Mouse (Mus musculus): ENCODE measurements around the gene Dnah14.
A peak's percentile ranks its signal among the peaks of the same experiment; 100 is the strongest.

Dnah14 gene

DNA sequence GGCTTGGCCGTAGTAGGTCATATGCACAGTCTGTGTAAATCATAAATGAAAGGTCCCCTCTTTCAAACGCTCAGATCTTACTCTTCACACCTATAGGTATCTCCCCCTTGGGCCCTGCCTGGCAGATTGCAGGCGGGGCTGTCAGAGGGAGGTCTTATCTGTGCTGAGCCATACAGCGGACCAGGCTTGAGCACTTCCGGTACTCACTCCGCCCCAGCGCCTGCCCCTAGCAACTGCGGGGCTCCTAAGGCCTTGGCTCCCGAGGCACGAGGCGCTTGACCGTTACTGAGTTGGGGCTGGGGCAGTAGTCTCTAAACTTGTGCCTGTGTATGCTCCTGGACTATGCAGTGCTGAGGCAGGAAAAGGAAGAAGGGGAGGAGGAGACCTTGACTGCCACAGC lies at the start of gene Dnah14:
Gene Dnah14 (plus strand): TSS at position 238 of the 400 bp plus-strand sequence.
- no peak for DNase-seq

DNA sequence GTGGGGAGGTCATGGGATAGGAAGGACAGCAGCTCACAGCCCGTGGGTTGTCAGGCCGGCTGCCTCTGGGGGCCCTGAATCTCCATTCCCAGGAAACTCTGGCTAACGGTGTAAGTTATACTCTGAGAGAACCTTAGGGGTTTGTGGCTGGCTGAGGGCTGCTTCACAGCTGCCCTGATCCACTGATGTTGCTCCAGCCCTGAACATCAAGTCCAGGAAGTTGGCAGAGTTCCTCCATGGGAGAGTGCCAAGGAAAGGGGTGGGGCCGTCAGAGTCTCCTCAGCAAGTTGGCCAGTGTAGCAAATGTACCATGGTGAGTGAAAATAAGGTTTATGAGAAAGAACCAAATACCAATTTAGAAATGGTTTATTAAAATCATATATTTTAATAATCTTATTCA lies 47.0 kb upstream of the Dnah14 start:
- peak in 1 of 2 experiments; percentile 14 for DNase-seq

DNA sequence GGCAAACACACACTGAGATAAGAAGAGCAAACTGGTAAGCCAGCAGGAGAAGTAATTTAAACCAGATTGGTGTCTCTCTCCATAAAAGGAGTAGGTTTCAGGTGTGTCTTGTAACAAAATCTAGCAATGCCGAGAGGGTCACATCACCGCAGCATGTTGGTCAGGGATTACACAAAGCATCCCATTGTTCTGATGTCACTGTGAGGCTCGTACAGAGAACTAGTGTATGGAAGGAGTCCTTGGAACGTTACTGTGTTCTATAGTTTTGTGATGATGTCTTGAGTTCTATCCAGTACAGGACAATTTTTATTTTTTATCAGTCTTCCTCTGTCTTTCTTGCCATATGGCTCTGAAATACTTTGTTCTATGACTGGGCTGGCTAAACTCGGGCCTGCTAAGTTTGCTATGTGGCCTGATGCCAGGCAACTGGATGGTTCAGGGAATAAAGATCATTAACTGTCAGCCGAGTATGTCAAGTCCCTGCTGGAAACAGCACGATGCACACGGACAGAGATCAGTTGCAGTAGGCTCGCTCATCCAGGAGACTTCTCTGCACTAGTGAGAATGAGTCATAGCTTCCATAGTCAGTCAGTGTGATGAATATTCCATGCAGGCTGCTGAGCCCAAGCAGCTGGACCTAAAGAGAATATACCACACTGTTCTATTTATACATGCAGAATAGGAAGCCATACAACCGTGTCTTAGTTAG lies 41.0 kb upstream of the Dnah14 start:
- no peak for DNase-seq

DNA sequence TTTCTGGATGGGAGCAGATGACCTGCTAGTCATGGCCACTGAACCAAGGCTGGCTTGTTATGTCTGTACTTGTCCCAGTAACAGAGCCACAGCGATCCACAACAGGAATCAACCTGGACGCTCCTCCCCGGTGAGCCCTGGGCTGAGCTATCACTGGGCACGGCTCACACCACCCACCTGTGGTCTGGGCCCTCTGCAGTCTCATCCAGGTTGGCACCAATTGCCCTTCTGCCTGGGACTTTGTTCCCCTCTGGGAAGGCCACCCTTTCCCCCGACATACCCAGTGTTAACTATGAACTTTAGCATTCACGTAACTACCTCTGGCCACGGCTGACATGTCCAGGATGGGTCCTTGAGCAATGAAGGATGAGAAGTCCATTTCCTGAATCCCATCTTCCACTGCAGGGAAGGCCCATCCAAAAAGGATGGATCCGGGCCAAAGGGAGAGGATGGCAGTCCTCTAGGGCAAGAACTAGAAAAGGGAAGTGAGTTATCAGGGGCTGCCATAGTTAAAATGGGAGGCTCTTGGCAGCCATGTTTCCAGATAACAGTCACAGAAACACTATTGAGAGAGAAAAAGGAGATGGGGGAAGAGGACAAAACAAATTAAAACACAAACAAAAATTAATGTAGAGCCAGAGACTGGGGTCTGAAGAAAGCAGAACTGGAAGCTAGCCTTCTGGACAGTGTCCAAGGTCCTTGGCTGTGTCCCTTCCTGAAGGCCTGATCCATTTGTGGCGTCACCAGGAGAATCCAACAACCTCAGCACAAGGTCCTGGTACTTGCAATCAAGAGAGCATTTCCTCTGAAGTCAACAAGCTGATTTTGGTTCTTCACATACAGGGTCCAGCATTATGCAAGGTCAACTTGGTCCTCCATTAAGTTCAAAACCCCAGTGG lies 38.5 kb upstream of the Dnah14 start:
- DNase-seq, result no peak

DNA sequence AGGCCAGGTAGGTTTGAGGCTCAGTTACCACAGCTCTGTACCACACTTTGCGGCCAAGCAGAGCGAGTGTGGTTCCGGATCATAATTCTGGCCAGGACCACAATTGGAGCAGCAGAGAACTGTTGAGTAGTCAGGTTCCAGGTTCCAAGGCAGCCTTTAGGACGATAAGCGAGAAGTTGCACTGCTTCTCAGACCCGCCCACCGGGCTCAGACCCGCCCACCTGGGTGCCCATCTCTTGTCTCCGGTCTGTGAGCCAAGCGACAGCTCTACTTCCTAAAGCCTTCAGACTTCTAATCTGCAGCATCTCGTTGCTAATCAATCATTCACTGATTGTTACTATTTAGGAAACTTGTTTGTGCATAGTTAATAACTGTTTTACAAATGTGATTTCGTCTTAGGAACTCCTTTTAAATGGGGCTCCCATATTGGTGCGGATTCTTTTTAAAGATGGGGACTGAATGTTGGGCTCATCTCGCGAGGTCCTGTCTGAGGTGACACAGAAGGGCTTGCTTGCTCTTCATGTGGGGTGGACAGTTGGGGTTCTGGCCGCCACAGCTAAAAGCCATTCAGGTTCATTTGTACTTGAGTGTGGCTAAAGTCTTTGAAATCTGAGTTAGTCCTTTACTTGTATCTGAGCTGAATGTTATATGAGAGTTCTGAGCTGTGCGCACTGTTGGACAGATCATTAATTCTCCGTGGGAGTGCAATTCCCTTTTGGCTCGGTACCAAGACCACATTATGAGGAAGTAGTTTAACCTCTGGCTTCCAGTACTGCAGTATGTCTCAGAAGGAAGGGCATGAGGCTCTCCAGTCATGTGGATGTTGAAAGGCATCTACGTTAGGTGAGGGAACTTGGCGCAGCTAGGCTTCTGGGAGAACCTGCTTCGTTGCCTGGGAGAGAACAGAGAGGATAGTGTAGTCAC lies 36.3 kb upstream of the Dnah14 start:
- no peak for DNase-seq

DNA sequence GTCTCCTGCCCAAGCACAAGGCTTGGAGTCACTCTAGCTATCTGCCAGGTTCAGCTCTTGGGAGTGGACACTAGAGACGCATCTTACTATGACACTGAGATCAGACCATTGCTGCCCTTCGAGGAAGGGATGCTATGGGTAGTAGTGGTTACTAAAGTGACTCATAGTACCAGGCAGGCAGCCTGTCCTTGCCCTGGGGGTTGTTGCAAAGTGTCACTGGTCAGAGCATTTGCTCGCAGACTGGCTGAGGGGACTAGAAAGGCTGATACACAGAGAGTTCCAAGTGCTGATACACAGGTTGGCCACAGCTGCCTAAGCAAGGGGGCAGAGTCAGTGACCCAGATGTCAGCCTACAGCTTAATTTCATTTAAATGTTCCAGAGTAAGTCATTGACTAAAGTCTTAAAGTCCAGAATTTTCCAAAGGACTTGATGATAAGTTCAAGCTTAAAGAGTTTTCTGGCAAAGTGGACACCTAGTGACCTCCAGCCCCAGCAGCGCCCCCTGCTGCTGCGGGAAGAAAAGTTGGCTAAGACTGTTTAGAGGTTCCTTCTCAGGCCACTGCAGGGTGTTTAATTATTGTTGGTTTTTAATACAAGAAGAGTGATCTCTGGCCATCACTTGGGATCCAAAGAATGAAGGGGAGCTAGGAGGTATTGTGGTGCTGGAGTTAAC lies 32.5 kb upstream of the Dnah14 start:
- DNase-seq, result no peak

DNA sequence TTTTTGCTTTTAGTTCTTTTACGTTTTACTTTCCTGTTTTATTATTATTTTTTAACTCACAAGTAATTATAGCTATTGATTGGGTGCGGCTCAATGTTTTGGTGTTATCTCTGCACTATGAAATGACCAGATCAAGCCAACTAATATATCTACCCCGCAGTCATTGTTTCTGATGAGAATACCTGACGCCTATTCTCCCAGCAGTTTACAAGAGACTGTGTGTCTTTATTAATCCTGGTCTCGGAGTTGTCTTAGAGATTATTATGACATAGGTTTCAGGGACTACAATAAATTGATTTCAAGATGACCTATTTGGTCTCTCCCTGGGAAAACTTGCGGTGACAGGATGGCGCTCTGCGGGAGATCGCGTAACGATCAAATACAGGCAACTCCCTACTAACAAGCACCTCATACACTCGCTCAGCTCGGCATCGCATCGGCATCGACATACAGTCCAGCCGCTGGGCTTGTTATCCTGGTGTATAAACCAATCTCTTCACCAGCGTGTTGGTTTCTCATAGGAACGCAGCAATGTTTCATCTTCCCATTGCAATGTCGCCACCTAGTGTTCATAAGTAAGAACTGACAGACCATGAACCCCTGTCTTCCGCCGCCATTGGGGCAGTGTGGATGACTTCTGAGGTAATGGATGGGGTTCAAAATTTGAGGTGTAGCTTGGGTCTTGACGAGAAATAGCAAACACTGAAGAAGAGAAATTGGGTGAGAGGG lies 31.2 kb upstream of the Dnah14 start:
- peak in 1 of 2 experiments; percentile 29 for DNase-seq

DNA sequence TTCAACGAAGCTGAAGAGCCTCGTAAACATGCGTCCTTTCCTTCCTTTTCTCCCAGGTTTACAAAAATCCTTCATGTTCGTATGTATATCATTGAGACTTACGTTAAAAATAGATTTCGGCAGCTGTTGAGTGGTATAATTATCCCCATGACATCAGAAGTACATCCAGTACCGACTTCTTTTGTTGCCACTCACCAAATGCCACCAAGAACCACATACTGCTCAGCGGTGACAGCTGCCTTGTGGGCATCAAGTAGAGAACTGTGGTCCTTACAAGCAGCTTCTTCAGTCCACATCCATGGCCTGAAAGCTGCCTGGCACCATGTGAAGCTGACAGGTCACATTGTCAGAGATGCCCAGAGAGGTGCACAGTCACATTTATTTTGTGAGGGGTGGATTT lies 26.4 kb upstream of the Dnah14 start:
- DNase-seq, result no peak

DNA sequence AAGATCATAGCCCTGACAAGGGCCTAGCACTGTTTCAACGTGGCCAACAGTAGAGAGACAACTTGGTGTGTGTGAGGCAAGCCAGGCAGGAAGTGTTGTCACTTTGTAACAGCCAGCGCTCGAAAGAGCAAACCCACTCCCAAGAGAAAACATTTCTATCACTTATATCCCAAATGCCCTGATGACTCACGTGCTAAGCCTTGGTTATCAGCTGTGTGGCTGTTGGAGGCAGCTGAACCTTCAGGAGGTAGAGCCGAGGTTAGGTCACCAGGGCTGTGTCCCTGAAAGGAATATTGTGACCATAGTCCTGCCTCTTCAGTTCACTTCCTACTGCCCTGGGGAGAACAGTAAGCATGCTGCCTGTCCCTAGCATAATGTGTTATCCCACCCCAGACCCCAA lies 25.5 kb upstream of the Dnah14 start:
- DNase-seq, result no peak

DNA sequence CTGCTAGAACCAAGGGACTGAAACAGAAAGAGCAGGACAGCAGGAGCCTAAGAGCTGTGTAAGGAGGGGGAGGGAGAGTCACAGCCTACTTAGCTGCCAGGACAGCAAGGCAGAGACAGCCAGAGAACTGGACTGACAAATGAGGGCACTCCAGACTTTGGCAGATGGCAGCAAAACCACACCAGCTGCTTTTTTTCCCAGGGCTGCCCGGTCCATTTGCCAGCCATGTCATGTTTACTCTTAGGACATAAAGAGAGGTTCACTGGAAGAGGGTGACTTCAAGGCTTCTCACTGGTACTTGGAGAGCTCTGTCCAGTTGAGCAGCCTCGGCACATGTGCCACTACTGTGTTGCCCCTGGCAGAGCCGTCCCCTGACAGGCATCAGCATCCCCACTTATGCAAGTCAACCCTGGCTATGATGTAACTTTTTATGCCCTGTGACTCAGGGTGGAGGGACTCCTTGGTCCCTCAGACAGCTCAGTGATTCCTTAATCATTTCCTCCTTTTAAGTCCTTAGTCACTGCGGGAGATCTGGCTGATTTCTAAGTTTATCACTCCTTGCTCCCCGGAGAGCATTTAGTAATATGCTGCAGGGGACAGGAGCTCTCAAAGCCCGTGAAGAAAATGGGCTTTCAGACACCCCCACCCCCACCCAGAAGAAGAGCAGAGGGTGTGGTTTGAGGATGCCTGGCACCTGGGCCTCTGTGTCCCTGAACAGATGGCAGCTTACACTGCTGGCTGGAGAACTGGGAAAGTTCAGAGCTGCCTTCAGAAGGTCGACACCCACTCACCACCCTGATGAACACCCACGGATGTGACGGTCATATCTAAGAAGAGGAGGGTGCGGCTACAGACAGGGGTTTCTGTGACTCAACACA lies 23.6 kb upstream of the Dnah14 start:
- no peak for DNase-seq

DNA sequence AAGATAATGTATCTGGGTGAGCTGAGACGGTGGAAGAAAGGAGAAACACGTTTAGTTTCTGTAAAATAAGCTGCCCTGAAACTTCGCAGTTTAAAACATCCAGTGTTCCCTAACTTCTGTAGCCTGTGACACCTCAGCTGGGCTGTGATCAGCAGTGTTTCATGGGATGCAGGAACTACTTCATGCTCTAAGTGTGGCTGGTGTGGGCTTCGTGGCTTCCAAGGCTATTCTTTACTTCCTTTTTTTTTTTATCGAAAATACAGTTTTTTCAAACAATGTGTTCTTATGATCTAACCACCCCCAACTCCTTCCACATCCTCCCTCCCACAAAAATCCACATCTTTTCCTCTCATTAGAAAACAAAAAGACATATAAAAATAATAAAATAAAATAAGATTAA lies 20.9 kb upstream of the Dnah14 start:
- DNase-seq, result no peak

DNA sequence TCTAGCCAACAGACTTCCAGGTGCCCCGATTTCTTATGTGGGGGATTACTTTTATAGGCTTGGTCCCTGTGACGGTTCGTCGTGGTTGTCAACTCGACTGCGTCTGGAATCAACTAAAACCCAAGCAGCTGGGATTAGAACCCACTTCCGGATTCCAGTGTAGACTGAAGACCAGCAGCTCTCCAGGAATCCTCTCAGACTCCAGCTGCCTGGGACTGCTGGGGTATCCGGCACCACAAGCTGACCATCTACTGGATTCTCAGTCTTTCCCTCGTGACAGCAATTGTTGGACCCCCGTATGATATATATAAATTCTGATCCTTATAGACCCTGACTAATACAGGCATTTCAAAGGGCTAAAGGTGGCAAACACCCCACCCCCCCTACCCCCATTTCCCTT lies 16.7 kb upstream of the Dnah14 start:
- no peak for DNase-seq

DNA sequence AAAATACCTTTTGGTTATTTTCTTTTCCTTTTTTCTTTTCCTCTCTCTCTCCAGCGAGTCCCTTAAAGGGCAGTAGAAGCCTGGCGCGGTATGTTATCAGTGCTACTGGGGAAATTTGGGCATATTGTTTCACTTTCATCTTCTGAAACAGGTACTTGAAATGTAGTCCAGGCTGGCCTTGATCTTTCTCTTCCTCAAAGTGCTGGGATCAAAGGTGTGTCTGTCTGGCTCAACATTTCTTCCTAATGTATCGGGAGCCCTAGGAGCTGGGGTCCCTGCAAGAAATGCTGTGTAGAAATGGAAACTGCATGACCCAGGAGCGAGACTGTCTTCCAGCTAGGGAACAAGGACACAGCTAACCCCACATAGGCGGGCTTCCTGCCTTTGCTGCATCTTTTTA lies 16.0 kb upstream of the Dnah14 start:
- no peak for DNase-seq

DNA sequence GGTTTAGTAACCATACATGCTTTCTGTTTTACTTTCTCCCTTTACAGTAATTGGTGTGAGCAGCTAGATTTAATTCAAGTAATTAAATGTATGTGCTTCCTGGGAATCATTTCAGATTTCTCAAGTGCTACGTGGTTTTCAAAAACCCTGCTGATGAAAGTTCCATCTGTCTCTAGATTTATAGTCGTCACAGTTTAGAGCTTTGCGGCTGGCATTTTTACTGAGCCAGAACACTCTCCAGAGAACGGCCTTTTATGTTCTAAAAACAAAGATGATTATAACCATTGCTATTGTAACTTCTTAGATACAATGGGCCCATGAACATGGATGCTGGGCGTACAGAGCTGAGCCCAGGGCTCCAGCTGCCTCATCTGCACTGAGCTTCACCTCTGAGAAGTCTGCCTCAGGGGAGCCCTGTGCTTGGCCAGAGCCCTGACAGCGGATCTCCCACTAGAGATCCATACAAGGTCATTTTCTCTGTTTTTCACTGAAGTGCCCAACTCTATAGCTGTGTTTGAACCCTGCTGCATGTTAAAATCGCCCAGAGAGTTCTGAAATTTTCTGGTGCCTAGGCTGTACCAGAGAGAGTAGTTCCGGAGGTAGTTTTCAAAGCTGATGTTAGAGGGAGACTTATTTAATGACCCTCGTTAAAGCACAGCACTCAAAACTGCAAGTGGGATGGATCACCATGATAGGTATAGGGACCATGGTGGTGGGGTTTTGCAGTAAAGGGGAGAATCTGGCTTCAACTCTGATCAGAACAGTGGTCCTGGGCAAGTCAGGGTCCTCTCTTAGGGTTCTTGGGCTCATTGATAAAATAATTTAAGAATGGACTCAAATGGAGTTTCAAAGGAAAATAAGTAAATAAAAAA lies 15.2 kb upstream of the Dnah14 start:
- DNase-seq, result no peak

DNA sequence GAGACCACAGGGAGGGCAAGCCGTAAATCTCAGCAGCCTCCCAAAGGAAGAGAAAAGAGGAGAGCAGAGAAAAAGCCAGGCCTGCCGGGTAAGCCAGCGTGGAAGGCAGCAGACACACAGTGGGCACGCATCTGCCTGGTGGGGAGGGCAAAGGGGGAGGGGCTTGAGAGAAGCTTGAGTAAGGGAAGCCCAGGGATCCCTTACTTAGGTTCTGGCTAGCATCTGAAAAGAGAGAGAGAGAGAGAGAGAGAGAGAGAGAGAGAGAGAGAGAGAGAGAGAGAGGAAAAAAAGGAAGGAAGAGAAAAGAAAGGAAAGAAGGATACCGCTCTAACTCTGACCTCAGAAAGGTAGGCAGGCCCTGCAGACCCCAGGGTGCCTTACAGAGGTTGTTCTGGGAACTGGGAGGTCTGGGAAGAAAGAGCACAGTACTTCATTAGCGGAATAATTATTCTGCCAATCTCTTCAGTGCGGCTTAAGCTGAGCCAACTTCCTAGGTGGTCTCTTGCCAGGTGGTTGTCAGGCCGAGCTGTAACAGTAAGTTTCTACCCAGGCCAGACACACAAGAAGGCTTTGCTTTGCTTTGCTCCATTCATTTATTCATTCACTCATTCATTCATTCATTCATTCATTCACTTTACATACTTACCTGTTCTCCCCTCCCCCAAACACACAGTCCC lies 14.5 kb upstream of the Dnah14 start:
- DNase-seq, result no peak

DNA sequence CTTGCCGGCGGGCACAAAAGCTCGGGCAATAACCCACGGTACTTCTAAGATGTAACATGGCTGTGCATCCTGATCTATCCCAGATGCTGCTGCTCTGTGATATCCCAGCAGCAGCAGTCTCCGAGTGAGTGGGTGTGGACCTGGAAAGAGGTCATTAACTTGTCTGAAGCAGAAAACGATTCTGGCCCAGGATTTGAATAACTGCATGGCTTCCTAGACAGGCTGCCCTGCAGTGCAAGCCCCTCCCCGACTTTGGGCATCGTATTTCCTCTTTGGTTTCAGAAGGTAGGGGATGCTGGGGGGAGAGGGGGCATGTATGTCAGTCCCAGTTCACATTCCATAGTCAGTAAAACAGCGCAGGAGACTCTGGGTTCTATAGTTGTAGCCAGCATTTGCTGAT lies 6.9 kb upstream of the Dnah14 start:
- DNase-seq, result no peak

DNA sequence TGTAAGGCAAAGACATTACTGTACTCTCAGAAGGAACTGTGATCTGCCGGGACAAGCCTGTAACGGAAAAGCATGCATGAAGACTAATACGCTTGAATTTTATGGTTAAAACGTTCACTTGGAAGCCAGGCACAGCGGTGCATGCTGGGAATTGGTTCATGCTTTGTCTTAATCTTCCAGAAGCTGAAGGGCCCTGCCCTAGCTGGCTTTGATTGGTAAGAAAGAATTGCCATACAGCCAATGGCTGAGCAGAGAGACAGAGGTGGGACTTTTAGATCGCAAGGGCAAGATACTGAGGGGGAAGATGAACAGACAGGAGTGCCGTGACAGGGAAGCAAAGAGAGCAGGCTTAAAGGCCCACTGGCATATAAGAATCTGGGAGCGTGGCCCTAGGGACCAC lies 6.8 kb downstream of the Dnah14 start:
- no peak for DNase-seq

DNA sequence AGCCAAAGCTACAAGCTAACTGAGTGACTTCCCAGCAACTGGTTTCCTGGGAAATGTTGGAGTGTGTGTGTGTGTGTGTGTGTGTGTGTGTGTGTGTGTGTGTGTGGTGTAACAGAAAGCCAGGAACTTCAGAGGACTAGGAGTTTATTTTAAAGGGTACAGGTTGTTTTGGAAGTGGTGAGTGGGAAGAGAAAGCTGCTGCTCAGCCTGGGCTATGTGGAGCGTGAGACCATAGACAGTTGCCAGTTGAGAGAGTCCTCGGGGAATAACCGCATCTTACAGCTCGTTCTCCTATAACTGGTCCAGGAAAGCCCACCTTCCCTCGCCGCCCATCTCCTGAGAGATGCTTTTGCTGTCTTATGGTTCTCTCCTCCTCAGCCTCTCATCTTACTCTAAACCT lies 12.8 kb downstream of the Dnah14 start:
- DNase-seq, result no peak

DNA sequence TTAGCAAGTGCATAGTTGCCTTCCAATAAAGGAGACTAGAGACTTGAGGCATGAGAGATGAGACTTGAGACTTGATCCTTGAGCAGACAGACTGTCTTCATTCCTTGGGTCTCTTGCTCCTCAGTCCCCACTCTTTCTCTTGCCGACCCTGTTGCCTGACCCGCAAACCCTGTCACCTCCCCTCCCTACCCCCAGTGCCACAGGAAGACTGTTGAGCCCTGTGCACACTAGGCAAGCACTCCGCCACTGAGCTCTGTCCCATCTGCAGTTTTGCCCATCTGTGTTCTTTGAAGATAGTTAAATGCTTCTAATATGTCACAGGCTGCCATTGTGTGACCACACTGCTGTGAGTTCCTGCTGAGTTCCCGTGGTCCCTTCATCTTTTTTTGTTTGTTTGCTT lies 23.0 kb downstream of the Dnah14 start:
- DNase-seq, result no peak

Data from spleen, adult 18-20 months (tissue).